ENCODE assay signal across 15 mouse cellular contexts in genomic region chr9:97712888-97713287, GRCm38 (mm10).
"Had no signal": no experiment of that assay in that cellular context is flagged by ENCODE, and none has a peak within 500 bp of the region (broad histone marks: within the 10 kb centered on the region; RNA-seq: fewer than 3 reads in every experiment).

No protein-coding gene starts in this region.

- H3K27ac ChIP-seq: neural tube, embryonic 12.5 days; neural tube, embryonic 13.5 days; neural tube, embryonic 15.5 days; stomach, embryonic 15.5 days; stomach, postnatal 0 days had no signal

- H3K27me3 ChIP-seq: neural tube, embryonic 12.5 days; neural tube, embryonic 13.5 days; neural tube, embryonic 15.5 days; stomach, embryonic 15.5 days had no signal

- H3K4me2 ChIP-seq: neural tube, embryonic 12.5 days; neural tube, embryonic 13.5 days; neural tube, embryonic 15.5 days; stomach, embryonic 15.5 days had no signal

- H3K9me3 ChIP-seq: neural tube, embryonic 12.5 days; neural tube, embryonic 13.5 days; neural tube, embryonic 15.5 days; stomach, embryonic 15.5 days had no signal

- H3K9ac ChIP-seq: neural tube, embryonic 12.5 days; neural tube, embryonic 13.5 days; neural tube, embryonic 15.5 days; stomach, embryonic 15.5 days had no signal

- H3K4me1 ChIP-seq: neural tube, embryonic 12.5 days; neural tube, embryonic 15.5 days; stomach, embryonic 15.5 days had no signal

- H3K4me3 ChIP-seq: neural tube, embryonic 12.5 days; neural tube, embryonic 13.5 days; neural tube, embryonic 15.5 days; stomach, embryonic 15.5 days had no signal

- H3K36me3 ChIP-seq: neural tube, embryonic 12.5 days; neural tube, embryonic 13.5 days; neural tube, embryonic 15.5 days; stomach, embryonic 15.5 days had no signal

- DNase-seq: retina, postnatal 1 day; right cerebral cortex, postnatal 14 days; right cerebral cortex, postnatal 25 days; spleen, adult 18-20 months; thymus, adult 18-20 months; thymus, adult 2 months; thymus, postnatal 14 days; thymus, postnatal 25 days; thymus, postnatal 36 days; thymus, postnatal 4 days had no signal
